Mouse (Mus musculus): ENCODE measurements at regions not wholly inside any gene's neighbourhood (a gene's known extent, or its start where the extent isn't known, plus 50 kb on each side); places are given as distances from the start of the nearest gene placed in this dataset.

- TF ChIP-seq CTCF (IDR thresholded peaks at IDR 0.05; ENCODE audit: insufficient read depth, low read length) (no peak), POLR2A (IDR thresholded peaks at IDR 0.05; ENCODE audit: borderline replicate concordance, extremely low read depth, low read depth, low read length) (no peak)
Measured at GRCm38 (mm10) chr1:56063474-56063873, 573.8 kb downstream of the Hsfy2 start.

Measured in lung, adult 2 months (tissue).